Mouse (Mus musculus): Measurements from ENCODE around the gene Tpbgl. TPM values are rescaled to one million over a fixed set of nuclear protein-coding genes. Genes with fewer than 3 reads are reported as not detected.

Gene Tpbgl
- polyA plus RNA-seq, 1 experiment = 0.01 TPM

DNA sequence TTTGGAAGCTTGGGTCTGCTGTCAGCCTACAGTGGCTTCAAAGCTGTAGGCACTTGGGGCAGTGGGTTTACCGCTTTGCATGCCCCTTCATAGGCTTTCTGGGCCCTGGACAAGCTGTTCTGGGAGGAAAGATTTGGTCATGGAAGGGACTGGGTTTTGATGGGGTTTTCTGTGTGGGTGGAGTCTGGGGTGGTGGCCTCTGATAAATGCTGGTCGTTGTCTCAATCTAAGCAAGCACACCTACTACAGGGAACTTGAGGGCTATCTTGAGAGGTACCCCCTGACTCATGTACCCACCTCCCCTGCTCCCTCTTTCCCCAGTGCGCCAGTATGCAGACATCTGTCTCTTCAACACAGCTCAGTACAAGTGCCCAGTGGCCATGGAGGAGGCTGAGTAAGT, 34.2 kb downstream of the Tpbgl start:
- no peaks in the 10 kb centered on the region for H3K27me3 ChIP-seq (ENCODE audit: control insufficient read depth)
- TF ChIP-seq TAL1 (IDR thresholded peaks at IDR 0.05; ENCODE audit: low read length) (peak; percentile 47; the same call in 2 of the 3 replicates), GATA1 (IDR thresholded peaks at IDR 0.05; ENCODE audit: low read length) (no peak)
- H3K36me3 ChIP-seq (ENCODE audit: control insufficient read depth) = peaks cover 94% of the 10 kb centered on the region
- peak overlapping the region; percentile 72 for H3K4me3 ChIP-seq (replicated peaks)
- H3K9me3 ChIP-seq (ENCODE audit: control insufficient read depth, low read length) = no peaks in the 10 kb centered on the region
- peaks cover 69% of the 10 kb centered on the region for H3K4me1 ChIP-seq (ENCODE audit: control insufficient read depth)

DNA sequence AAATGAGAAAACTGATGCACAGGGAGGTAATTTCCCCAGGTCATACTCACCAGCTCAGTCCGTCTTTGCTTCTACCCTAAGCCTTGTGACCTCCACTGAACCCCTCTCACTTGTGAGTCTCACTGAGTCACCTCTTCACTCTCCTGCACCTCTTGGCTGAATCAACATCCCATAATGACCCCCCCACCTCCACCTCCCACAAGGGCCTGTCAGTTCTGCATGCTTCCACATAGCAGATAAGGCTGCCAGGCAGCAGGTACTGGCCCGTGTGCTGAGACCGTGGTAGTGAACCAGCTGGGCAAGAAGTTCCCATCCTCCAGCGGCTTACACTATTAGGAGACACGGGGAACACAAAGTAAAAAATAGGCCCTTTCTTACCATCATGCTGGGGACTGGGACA, 36.3 kb downstream of the Tpbgl start:
- peak overlapping the region; percentile 12 for H3K4me3 ChIP-seq (replicated peaks)
- no peaks in the 10 kb centered on the region for H3K9me3 ChIP-seq (ENCODE audit: control insufficient read depth, low read length)
- peaks cover 93% of the 10 kb centered on the region for H3K36me3 ChIP-seq (ENCODE audit: control insufficient read depth)
- peaks cover 49% of the 10 kb centered on the region for H3K4me1 ChIP-seq (ENCODE audit: control insufficient read depth)
- no peak; the same call in 1 of the 2 replicates for TF ChIP-seq GATA1 (IDR thresholded peaks at IDR 0.05; ENCODE audit: low read length)
- TF ChIP-seq TAL1 (IDR thresholded peaks at IDR 0.05; ENCODE audit: low read length) = no peak
- H3K27me3 ChIP-seq (ENCODE audit: control insufficient read depth) = no peaks in the 10 kb centered on the region

DNA sequence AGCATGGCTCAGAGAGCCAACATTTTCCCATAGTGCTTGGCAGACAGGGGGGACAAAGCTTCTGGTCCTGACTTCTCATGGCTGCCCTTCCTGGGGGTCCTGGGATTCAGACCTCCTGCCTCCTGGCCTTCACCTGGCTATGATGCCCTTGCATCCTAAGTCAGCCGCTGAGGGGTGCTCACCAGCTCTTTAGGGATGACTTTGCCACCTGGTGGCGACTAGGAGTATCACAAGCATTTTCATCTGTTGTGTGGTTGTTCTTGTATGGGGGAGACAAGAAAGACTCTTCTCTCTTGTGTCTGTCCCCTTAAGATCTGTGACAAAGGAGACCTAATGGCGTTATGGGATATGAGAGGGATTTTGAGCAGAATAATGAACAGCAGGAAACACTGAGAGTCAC, 36.8 kb downstream of the Tpbgl start:
- TF ChIP-seq TAL1 (IDR thresholded peaks at IDR 0.05; ENCODE audit: low read length) (no peak), GATA1 (IDR thresholded peaks at IDR 0.05; ENCODE audit: low read length) (no peak)
- Histone ChIP-seq H3K36me3 (ENCODE audit: control insufficient read depth) (peaks cover 92% of the 10 kb centered on the region), H3K4me1 (ENCODE audit: control insufficient read depth) (peaks cover 49% of the 10 kb centered on the region), H3K4me3 (replicated peaks) (no peak overlapping the region), H3K9me3 (ENCODE audit: control insufficient read depth, low read length) (no peaks in the 10 kb centered on the region), H3K27me3 (ENCODE audit: control insufficient read depth) (no peaks in the 10 kb centered on the region)

DNA sequence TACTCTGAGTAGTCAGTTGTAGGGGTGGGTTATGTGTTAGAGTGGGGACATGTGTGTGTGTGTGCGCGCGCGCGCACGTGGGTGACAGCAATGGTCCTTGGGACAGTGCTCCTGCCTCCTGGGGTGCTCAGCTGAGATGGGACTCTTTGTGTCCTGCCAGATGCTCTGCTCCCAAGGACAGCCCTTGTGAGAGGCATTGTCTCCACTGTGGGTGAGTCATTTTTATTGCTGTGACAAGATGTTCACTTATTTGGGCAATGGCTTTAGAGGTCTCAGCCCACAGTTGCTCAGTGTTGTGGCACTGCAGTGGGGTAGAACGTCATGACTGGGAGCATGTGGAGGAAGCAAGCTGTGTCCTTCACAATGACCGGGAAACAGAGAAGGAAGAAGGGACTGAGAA, 40.9 kb downstream of the Tpbgl start:
- Histone ChIP-seq H3K4me1 (ENCODE audit: control insufficient read depth) (peaks cover 32% of the 10 kb centered on the region), H3K9me3 (ENCODE audit: control insufficient read depth, low read length) (no peaks in the 10 kb centered on the region), H3K36me3 (ENCODE audit: control insufficient read depth) (peaks cover 80% of the 10 kb centered on the region), H3K4me3 (replicated peaks) (no peak overlapping the region), H3K27me3 (ENCODE audit: control insufficient read depth) (no peaks in the 10 kb centered on the region)
- no peak for TF ChIP-seq GATA1 (IDR thresholded peaks at IDR 0.05; ENCODE audit: low read length)
- no peak for TF ChIP-seq TAL1 (IDR thresholded peaks at IDR 0.05; ENCODE audit: low read length)

DNA sequence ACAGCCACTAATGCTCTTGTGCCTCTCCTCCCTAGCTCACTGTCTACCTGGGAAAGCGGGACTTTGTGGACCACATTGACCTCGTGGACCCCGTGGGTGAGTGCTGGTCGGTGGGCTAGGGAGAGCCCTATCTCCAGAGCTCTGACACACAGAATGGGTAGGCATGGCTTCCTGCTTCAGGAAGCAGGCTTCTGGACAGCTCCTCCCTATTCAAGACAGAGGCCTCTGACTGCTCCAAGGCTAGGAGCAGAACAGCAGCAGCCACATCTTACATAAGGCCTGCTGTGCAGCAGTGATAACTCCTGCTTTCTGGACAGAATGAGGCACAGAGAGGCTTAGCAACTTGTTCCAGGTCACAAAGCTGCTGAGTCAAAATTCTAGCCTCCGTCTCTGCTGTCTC, 43.3 kb downstream of the Tpbgl start:
- Histone ChIP-seq H3K4me1 (ENCODE audit: control insufficient read depth) (peaks cover 29% of the 10 kb centered on the region), H3K9me3 (ENCODE audit: control insufficient read depth, low read length) (no peaks in the 10 kb centered on the region), H3K4me3 (replicated peaks) (no peak overlapping the region), H3K27me3 (ENCODE audit: control insufficient read depth) (no peaks in the 10 kb centered on the region), H3K36me3 (ENCODE audit: control insufficient read depth) (peaks cover 59% of the 10 kb centered on the region)
- TF ChIP-seq GATA1 (IDR thresholded peaks at IDR 0.05; ENCODE audit: low read length) (no peak), TAL1 (IDR thresholded peaks at IDR 0.05; ENCODE audit: low read length) (no peak)

DNA sequence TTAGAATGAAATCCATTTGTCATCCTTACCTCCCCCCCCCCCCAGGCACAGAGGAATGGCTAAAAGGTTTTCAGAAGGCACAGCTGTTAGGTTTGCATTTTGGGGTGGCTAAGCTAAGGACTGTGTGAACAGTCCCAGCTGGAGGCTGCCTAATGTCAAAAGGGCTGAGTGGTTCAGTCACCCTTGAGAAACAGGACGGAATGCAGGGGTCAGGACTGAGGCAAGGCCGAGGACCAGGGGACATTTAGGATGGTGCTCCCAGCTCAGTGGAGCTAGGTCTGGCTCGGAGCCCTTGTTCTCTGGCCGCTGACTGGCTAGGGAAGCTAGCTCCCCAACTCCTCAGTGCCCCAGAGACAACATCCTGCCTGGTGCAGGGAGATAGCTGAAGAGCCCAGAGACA, 44.0 kb downstream of the Tpbgl start:
- H3K4me1 ChIP-seq (ENCODE audit: control insufficient read depth) = peaks cover 29% of the 10 kb centered on the region
- TF ChIP-seq TAL1 (IDR thresholded peaks at IDR 0.05; ENCODE audit: low read length) (no peak), GATA1 (IDR thresholded peaks at IDR 0.05; ENCODE audit: low read length) (no peak)
- H3K9me3 ChIP-seq (ENCODE audit: control insufficient read depth, low read length) = no peaks in the 10 kb centered on the region
- H3K4me3 ChIP-seq (replicated peaks) = no peak overlapping the region
- H3K27me3 ChIP-seq (ENCODE audit: control insufficient read depth) = no peaks in the 10 kb centered on the region
- peaks cover 51% of the 10 kb centered on the region for H3K36me3 ChIP-seq (ENCODE audit: control insufficient read depth)

DNA sequence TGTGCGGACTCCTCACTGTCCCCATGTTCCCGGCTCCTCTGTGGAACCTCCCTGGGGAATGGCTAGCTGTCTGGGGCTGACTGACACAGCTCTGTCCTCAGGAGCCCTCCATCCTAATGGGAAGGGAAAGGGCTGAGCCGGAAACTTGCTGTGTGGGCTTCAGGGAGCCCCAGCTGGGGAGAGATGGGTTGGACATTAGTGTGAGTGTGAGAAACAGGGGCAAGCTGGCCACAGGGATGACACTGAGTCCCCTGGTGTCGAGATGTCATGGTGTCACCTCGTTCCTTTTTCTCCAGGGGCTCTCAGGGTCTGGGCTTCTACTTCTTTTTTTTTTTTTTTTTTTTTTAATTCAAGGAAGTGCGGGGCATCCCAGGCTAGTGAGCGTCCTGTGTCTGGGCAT, 44.6 kb downstream of the Tpbgl start:
- Histone ChIP-seq H3K27me3 (ENCODE audit: control insufficient read depth) (no peaks in the 10 kb centered on the region), H3K4me3 (replicated peaks) (no peak overlapping the region), H3K36me3 (ENCODE audit: control insufficient read depth) (peaks cover 45% of the 10 kb centered on the region), H3K4me1 (ENCODE audit: control insufficient read depth) (peaks cover 29% of the 10 kb centered on the region), H3K9me3 (ENCODE audit: control insufficient read depth, low read length) (no peaks in the 10 kb centered on the region)
- no peak for TF ChIP-seq GATA1 (IDR thresholded peaks at IDR 0.05; ENCODE audit: low read length)
- no peak for TF ChIP-seq TAL1 (IDR thresholded peaks at IDR 0.05; ENCODE audit: low read length)

DNA sequence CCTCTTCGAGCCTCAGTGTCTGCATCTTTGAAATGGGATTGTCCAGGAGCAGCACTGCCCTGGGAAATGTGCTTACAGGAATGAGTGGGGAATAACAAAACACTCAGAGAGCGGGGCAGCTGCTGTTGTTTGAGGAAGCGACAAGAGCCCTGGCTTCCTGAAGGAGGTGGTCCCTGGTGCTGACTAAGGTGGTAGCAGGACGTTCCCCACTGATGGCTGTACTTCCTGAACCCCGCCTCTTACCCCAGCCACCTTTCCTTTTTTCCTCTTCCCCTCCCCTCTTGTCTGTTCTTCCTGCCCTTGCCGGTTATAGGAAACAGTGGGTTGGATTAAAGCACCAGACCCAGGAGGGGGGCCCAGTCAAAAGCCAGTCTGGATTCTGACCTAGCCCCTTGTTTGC, 46.7 kb downstream of the Tpbgl start:
- Histone ChIP-seq H3K4me1 (ENCODE audit: control insufficient read depth) (peaks cover 29% of the 10 kb centered on the region), H3K9me3 (ENCODE audit: control insufficient read depth, low read length) (no peaks in the 10 kb centered on the region), H3K4me3 (replicated peaks) (no peak overlapping the region), H3K27me3 (ENCODE audit: control insufficient read depth) (no peaks in the 10 kb centered on the region), H3K36me3 (ENCODE audit: control insufficient read depth) (peaks cover 27% of the 10 kb centered on the region)
- TF ChIP-seq TAL1 (IDR thresholded peaks at IDR 0.05; ENCODE audit: low read length) = no peak
- no peak for TF ChIP-seq GATA1 (IDR thresholded peaks at IDR 0.05; ENCODE audit: low read length)

DNA sequence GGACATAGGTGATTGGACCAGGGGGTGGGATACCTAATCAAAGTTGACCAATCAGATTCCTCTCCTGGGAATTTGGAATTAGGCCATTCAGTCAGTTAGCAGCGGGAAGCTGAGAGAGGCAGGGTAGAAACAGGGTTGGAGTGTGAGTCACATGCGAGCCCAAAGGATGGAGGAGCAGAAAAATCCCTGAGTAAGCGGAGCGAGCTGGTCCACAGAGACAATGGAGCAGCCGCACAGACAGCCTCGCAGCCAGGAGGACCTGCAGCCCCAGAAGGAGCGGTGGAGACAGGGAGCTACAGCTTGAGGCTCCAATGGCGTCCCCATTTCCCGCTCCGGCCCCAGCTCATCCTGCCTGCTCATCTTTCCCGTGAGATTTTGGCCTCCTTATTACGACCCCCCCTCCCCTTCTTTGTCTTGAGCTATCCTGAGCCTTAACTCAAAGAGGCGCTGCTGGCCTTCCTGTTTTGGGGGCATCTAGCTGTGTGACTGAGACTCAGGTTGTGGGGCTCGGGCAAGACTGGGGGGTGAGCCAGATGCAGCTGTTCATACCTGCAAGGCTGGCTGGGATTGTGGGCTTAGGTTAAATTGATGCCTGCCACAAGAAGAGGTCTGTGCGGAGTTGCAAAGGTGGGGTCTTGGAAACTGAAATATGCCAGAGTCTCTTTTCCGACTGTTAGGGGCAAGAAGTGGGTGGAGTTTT, 47.3 kb downstream of the Tpbgl start:
- no peaks in the 10 kb centered on the region for H3K9me3 ChIP-seq (ENCODE audit: control insufficient read depth, low read length)
- peaks cover 29% of the 10 kb centered on the region for H3K4me1 ChIP-seq (ENCODE audit: control insufficient read depth)
- H3K27me3 ChIP-seq (ENCODE audit: control insufficient read depth) = no peaks in the 10 kb centered on the region
- peaks cover 22% of the 10 kb centered on the region for H3K36me3 ChIP-seq (ENCODE audit: control insufficient read depth)
- H3K4me3 ChIP-seq (replicated peaks) = no peak overlapping the region
- no peak for TF ChIP-seq TAL1 (IDR thresholded peaks at IDR 0.05; ENCODE audit: low read length)
- TF ChIP-seq GATA1 (IDR thresholded peaks at IDR 0.05; ENCODE audit: low read length) = no peak

DNA sequence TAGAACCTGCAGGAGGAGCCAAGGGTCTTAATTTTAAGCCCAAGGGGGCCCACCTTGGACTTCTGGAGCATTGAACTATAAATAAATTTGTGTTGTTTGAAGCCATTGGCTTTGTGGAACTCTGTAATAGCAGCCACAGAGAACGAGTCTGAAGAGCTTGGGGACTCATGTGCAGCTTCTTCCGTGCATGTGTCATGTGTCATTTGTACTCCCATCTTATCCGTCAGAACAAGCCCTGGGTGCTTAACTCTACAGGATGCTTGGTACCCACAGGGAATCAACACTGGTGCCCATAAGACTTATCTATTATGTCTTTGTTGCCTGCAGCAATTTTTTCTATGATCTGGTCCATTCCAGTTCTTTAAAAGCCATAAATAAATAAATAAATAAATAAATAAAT, 48.7 kb downstream of the Tpbgl start:
- TF ChIP-seq GATA1 (IDR thresholded peaks at IDR 0.05; ENCODE audit: low read length) = no peak
- TF ChIP-seq TAL1 (IDR thresholded peaks at IDR 0.05; ENCODE audit: low read length) = no peak
- peaks cover 13% of the 10 kb centered on the region for H3K36me3 ChIP-seq (ENCODE audit: control insufficient read depth)

More for the DNA sequence above, 48.7 kb downstream of the Tpbgl start:
- Histone ChIP-seq H3K4me1 (ENCODE audit: control insufficient read depth) (peaks cover 27% of the 10 kb centered on the region), H3K4me3 (replicated peaks) (no peak overlapping the region), H3K27me3 (ENCODE audit: control insufficient read depth) (no peaks in the 10 kb centered on the region), H3K9me3 (ENCODE audit: control insufficient read depth, low read length) (no peaks in the 10 kb centered on the region)

Other genes starting within 250 kb of the Tpbgl start
- gene Gdpd5, start 245.7 kb downstream of the Tpbgl start, polyA plus RNA-seq (2012) = 0.03 and 0.09 TPM in 2 replicates
- not detected in 2 replicates for gene Klhl35, start 161.1 kb downstream of the Tpbgl start, polyA plus RNA-seq (2012)
- 40.9 and 83.1 TPM in 2 replicates for gene Rps3, start 143.4 kb downstream of the Tpbgl start, polyA plus RNA-seq (2012)
- 28.5 and 33.1 TPM in 2 replicates for gene Arrb1, start 91.6 kb downstream of the Tpbgl start, polyA plus RNA-seq (2012)
- 0.02 TPM in 1 of 2 replicates, not detected in the other for gene Slco2b1, start 84.2 kb upstream of the Tpbgl start, polyA plus RNA-seq (2012)
- not detected in 2 replicates for gene Olfr520, start 103.2 kb upstream of the Tpbgl start, polyA plus RNA-seq (2012)
- not detected in 2 replicates for gene Olfr521, start 136.4 kb upstream of the Tpbgl start, polyA plus RNA-seq (2012)
- 0.39 and 0.51 TPM in 2 replicates for gene Neu3, start 201.3 kb upstream of the Tpbgl start, polyA plus RNA-seq (2012)
- 0.03 TPM in 1 of 2 replicates, not detected in the other for gene Xrra1, start 232.0 kb upstream of the Tpbgl start, polyA plus RNA-seq (2012)
- 2.5 and 5.9 TPM in 2 replicates for gene Spcs2, start 236.4 kb upstream of the Tpbgl start, polyA plus RNA-seq (2012)